Mouse (Mus musculus) mesoderm, embryonic 11.5 days (tissue): ENCODE measurements around the gene Ccdc28a.

Experiments
- DNase-seq: peaks from one replicate; pipeline ENCODE4 v3.0.0-alpha.2; 2012; ENCODE audit warnings: low read depth, low spot score

Gene Ccdc28a

DNA sequence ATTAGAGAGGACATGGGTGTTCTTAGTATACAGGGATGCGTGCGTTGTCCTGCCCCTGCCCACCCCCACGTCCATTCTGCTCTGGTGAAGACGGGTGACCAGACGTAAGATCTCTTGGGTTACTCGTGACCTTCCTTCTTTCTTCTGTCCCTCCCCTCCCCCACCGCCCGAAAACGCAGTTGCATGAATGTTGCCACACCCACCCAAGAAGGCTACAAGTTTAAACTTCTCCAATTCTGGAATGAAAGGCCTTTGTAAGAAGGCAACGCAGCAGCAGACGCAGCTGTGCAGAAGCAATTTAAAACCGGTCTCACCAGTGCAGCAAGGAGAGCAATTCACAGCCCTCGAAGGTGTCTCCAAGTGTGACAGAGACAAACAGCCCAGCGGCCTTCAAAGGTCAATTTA is 40.1 kb downstream of the Ccdc28a start:
- peak; percentile 39 for DNase-seq

DNA sequence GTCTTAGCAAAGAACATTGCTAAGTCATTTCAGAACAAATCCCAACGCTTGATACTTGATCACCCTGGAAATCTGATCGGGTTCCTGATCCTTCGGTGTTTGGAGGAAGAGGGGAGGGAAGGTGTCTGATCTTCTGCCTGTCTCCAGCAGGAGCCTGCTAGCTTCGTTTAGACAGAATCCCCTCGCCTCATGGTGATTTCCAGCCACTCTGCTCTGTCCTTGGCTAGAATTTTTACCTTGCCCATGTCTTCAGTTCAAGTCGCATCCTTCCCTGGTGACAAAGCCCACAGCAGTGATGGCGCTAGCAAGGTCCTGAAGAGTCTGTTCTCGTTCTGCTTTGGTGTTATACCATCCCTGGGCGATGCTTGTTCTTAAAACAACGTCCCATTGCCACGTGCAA is 40.6 kb downstream of the Ccdc28a start:
- DNase-seq: no peak

DNA sequence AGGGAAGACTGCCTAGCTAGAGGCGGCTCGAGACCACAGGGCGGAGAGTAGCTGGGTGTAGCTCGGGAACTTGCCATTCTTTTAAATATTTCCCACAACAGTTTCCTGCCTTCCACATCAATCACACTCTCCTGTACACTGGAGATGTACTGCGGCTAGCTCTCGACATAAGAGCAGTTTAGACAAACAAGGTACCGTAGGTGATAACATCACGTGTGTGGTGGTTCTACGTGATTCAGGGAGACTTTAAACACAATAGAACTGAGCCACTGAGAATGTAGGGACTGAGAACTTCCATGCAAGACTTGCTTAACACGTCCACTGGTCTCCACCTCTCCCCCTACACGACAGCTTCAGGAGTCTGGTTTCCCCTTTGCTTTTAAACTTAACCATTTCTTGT is 41.6 kb downstream of the Ccdc28a start:
- DNase-seq: no peak

DNA sequence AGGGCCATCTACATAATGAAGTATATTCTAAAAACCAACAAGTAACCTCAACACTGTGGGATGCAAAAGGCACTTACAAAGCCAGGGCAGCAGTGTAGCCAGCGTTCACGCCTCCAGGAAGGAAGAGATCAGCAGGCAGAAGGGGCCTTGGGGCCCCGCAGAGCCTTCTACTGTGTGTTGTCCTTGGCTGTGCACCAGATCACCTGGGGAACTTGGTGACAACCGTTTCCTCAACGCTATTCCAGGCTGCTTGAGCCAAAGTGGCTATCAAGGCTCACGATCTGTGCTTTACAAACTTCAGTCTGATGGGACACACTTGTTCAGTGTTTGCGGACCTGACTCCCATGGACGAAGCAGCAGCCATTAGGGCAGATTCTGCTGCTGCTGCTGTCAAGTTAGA is 43.1 kb downstream of the Ccdc28a start:
- DNase-seq: no peak

DNA sequence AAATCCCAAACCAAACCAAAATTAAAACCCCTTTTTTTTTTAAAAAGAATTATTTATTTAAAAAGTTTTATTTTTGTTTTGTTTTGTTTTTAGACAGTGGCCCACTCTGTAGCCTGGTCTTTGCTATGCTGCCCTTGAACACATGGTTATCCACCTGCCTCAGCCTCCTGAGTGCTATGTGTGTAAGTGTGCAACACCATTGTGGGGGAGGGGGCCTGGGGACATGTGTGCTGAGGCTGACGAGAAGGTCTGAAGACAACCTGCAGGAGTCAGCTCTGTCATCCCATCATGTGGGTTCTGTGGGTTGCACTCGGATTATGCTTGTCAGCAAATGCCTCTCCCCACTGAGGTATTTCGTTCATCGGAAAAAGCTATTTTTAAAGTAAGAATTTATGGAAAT is 45.3 kb downstream of the Ccdc28a start:
- no peak for DNase-seq

DNA sequence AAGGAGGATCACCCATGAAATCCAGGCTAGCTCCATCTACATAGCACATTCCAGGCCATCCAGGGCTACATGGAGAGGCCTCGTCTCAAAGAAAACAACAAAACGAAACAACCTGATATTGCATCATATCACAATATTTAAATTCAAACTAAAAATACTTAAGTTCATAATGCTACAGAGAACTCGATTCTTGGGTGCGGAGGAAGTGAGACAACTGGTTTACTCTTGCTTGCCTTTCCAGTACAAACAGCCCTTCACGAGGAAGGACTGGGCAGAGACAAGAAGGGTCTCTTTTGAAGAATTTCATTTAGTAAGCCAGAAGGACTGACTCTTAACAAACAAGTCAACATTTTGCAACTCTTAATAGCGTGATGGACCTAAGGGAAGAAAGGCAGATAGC is 46.2 kb downstream of the Ccdc28a start:
- DNase-seq: no peak

DNA sequence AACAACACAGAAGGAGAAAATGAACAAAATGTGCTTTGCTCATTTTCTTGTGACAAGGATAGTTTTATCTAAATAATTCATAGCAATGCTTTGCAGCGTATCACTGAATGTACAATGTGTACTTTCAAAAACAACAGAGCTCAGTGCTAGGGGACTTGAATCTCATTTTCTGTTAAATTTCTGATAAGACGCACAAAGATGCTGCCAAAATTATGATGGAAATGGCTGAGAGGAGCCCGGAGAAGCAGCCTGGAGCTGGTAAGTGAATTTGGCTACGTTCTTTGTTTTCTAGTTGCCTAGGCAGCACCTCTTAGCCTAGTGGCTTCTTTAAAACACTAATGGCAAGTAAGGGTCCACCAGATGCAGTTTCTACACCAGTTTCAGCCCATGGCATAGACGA is 52.6 kb downstream of the Ccdc28a start:
- DNase-seq: no peak

DNA sequence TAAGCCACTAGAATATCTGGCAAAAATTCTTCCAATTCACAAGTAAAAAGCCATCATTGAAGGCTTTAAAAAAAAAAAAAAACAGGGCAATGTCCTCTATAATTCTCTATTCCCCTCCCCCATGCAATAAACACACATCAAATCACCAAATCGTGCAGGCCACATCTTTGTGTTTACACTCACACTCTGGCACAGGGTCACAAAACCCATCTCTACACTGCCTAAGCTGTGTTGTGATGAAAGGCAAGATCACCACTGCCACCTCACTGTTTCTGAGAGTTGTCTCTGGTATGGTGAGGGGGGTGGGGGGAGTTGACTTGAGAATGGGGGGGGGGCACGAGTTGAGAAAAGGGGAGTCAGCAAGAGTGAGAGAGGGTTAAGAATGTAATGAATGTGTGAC is 57.5 kb downstream of the Ccdc28a start:
- no peak for DNase-seq

DNA sequence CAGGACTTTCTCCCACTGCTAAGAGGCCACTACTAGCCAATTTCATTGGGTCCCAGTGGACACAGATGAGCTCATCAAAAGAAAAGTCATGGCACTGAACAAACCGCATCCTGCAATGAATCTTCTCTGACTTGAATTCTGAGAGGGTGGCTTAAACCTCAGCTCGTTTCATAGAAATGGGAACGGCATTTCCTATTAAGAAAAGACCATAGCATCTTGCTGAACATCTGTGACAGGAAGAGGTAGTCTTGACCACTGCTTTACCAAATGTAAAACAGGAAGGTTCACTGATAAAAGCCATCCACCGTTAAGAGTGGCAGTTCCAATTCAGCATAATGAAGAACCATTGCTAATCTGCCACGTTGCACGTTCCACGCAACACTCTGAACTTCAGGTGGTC is 58.1 kb downstream of the Ccdc28a start:
- DNase-seq: no peak

DNA sequence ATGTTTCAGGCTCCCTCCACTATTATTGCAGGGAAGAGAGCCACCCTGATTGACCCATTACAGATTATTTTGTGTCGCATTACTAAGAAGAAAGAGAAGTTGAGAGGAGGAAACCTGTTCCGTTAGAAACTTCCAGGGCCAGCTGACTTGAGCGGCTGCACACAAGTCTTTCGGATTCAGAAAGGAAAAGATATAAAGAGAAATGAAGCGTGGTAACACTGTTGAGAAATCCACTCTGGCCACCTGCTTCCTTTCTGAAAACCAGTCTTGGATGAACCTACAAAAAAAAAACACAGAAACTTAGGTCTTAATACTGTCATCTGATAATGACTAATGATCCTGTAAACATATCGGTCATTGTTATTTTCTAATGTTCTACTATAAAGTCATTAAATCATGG is 59.7 kb downstream of the Ccdc28a start:
- DNase-seq: no peak
